Mouse (Mus musculus) C2C12 (cell line): ENCODE data around the gene Cacna2d3.

Experiments
- CEBPB ChIP-seq: IDR thresholded peaks from one replicate; pipeline ENCODE4 v1.6.1; 2011; ENCODE audit warnings: low read depth, mild to moderate bottlenecking, control low read depth, moderate library complexity
- CTCF ChIP-seq: IDR thresholded peaks from one replicate; pipeline ENCODE4 v1.5.1; 2011; ENCODE audit not compliant: control insufficient read depth, insufficient read depth, insufficient read length
- FOSL1 ChIP-seq: IDR thresholded peaks from one replicate; pipeline ENCODE4 v1.8.0; 2011; ENCODE audit warnings: mild to moderate bottlenecking, low read length; ENCODE audit not compliant: poor library complexity, insufficient read depth, severe bottlenecking
- MAX ChIP-seq: IDR thresholded peaks from one replicate; pipeline ENCODE4 v1.6.1; 2011; ENCODE audit warnings: mild to moderate bottlenecking, control low read depth
- MYOD1 ChIP-seq: IDR thresholded peaks from one replicate; pipeline ENCODE4 v1.6.1; 2011; ENCODE audit warnings: low read depth; ENCODE audit not compliant: control insufficient read depth, insufficient read length
- MYOG ChIP-seq: IDR thresholded peaks from one replicate; pipeline ENCODE4 v1.6.1; 2011; ENCODE audit not compliant: control insufficient read depth, insufficient read length; ENCODE audit errors: extremely low read depth
- USF1 ChIP-seq: IDR thresholded peaks from one replicate; pipeline ENCODE4 v1.6.1; 2011; ENCODE audit warnings: low read depth, mild to moderate bottlenecking, control low read depth, moderate library complexity

- TF ChIP-seq CTCF (no peak), USF1 (no peak), MAX (no peak), FOSL1 (no peak), MYOD1 (no peak), CEBPB (no peak), MYOG (no peak)
Measured at GRCm38 (mm10) chr14:28923180-28923961, 798.3 kb downstream of the Cacna2d3 start.
